Comparison of ENCODE assay signal across 11 mouse cellular contexts in the genomic region with DNA sequence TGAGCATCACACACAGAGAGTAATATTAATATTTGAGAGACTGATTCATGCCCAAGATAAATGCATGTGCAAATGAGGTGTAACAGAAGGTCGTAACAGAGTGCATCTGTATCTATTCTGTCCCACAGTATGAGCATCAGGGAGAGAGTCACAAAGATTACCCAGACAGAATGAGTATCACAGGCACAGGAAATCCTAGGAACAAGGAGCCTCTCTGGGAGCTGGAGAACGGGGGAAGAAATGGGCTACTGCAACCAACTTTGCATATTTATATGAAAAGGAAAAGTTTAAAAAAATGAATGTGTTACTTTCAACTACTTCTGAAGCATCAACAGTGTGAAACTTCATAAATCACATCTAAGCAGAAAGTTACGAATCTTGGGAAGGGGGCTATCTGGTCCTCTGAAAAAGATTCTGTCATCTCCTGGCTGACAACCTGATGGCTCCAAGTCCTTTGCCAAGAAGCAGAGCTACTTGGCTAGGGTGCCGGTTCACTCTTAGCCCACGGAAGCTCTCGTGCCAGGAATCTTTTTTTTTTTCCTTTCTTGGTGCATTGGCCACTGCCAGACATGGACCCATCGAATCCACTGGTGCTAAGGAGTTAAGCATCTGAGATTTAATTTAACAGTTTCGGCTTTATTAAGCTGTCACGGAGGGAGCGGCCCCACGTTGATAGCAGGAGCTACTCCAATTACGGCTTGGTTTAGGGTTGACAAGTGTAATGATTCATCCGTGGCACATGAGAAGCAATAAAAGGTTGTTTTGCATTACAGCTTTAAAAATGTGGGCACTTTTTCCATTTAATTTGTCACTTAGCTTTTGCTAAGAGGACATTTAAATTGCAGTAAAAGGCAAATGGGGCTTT.
DNase-seq lines count a peak whose midpoint lies in the region; TF ChIP-seq lines count a peak whose summit lies in the region.
"Had no signal": no experiment of that assay in that cellular context is flagged by ENCODE, and none has a peak within 500 bp of the region (broad histone marks: within the 10 kb centered on the region; RNA-seq: fewer than 3 reads in every experiment).

No protein-coding gene starts in this region.

- DNase-seq in gastrocnemius, adult 2 months = peak; percentile 31
- no peak for DNase-seq in gastrocnemius, postnatal 10 days
- DNase-seq in right cerebral cortex, postnatal 10 days (ENCODE audit: low spot score in 2 of 2) = peak; percentile 63 to 69
- DNase-seq in right cerebral cortex, postnatal 25 days = no peak
- peak; percentile 53 for DNase-seq in hindlimb bud, embryonic 11.5 days (ENCODE audit: extremely low spot score, low read depth, low spot score)
- DNase-seq in gastrocnemius, postnatal 25 days = no peak
- DNase-seq in spleen, postnatal 4 days (ENCODE audit: low spot score in 2 of 2) = no peak
- DNase-seq: kidney, adult 11 months had no signal

- TF ChIP-seq CTCF in gastrocnemius, adult 2 months (IDR thresholded peaks at IDR 0.05) = no peak

- intact Hi-C loops in gastrocnemius, adult 2 months (cut with DNase I) = no loop called here

- peak overlapping the region; percentile 60 for H3K4me3 ChIP-seq in gastrocnemius, adult 2 months
- H3K4me3 ChIP-seq: liver, embryonic 12.5 days; stomach, embryonic 15.5 days had no signal

- no peak overlapping the region for H3K27ac ChIP-seq in gastrocnemius, adult 2 months
- H3K27ac ChIP-seq: liver, embryonic 12.5 days; macrophage; stomach, embryonic 15.5 days had no signal

Comparison
In these comparisons a context has a peak if more than half of its experiments do, and no peak if none do; other contexts are left out.
1. DNase-seq: peak in gastrocnemius, adult 2 months (single experiment), right cerebral cortex, postnatal 10 days (2 of 2) and hindlimb bud, embryonic 11.5 days (single experiment); none in gastrocnemius, postnatal 10 days (single experiment), right cerebral cortex, postnatal 25 days (single experiment), gastrocnemius, postnatal 25 days (single experiment) and spleen, postnatal 4 days (0 of 2).